Mouse (Mus musculus): ENCODE data around the gene Rassf5.
"Not testable (repeated sequence)": the region's sequence is repeated elsewhere in the genome, so short reads cannot be mapped to it uniquely, and the experiment has no call there.

Gene Rassf5

DNA sequence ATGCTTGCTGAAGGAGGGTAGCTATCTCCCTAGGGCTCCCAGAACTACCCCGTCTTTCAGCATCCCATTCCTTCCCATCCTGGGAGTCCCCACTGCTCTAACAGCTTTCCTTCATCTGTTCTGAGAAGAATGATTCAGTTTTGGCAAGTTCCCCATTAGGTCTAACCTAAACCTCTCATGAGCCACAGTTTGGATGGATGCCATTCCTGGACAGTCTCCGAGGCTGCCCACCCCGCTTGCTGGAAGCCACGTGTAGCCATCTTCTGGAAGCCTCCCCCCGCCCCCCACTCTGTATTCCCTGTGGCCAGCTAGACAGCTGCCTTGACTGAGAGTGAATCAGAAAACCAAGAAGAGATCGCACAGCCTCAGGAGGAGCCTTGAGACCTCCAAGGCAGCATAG lies 12.2 kb upstream of the Rassf5 start:
- DNase-seq (ENCODE audit: low spot score) = no peak

DNA sequence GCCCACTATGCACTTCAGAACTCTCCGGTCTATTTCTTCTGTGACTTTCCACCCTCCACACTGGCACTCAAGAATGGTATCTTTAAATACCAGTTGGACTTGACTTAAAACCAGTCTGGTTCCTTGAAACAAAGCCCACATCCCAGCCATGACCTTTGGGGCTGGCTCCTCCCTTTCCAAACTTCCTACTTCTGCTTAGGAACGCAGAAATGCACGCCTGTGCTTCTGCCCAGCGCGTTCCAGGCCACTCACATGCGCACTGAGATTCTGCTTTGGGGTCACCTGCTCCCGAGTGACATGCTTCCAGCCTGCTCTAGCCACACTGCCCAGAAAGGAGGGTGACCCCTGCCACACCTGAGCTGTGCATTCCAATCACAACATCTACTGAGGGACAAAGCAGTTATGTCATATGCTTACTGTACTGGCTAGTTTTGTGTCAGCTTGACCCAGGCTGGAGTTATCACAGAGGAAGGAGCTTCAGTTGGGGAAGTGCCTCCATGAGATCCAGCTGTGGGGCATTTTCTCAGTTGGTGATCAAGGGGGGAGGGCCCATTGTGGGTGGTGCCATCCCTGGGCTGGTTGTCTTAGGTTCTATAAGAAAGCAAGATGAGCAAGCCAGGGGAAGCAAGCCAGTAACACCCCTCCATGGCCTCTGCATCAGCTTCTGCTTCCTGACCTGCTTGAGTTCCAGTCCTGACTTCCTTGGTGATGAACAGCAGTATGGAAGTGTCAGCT lies 7.6 kb upstream of the Rassf5 start:
- not testable (repeated sequence) for DNase-seq (ENCODE audit: low spot score)

DNA sequence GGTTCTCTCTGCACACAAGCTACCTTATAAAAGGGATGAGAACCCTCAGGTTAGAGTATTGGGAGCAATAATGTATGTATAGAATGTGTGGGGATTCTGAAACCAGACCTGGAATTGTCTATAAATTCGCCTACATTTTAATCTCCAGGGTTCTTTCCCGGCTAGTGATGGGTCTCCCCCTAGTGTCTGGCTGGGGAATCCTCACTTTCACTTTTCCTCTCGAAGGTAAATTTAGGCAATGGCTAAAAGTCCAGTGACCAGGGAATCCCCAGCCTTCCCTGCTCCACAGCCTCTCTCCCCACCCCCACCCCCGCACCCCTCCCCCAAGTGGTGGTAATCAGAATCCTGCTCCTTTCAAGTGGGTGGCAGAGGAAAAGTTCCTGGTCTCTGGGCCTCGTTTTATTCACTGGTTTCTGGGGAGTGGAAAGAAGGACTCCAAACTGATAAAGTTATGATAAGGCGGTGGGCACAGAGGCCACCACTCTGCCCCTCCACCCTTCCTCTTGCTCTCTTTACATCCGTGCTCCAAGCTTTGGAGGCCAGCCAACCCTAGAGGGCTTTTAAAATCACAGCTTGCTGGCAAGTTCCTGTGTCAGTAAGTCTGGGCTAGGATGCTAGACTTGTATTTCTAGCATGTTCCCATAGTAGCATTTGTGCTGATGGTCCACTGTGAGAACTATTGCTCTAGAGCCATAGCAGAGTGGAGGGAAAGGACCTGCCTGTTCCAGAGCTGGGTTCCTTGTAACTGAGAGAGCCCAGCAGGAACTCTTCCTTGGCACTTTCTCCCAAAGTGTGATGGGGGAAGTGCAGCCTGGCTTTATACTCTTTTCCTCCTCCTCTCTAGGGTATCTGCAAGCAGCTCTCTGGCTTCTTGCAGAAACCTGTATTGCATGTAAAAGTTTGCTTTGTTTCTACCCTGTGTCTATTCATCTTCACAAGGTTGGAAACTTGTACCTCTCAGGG lies 1.7 kb upstream of the Rassf5 start:
- no peak for DNase-seq (ENCODE audit: low spot score)

DNA sequence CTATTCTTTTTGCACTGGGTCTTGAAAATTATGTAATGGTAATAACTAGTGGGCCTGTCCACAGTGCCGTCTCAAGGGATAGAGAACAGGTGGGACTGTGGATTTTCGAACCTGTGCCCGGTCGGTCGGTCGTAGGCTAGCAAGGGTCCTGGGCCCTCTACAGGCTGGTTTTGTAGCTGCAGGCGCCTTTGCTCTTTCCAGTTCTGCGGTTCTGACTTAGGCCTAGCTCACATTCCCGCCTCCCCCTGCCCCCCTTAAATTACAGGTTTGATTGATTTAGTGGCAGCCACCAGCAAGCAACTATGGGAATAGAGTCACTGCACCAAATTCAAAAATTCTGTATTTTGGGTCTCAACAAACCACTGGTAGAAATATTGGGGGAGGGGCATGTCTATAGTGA lies 868 bp upstream of the Rassf5 start:
- DNase-seq (ENCODE audit: low spot score) = peak; percentile 12

DNA sequence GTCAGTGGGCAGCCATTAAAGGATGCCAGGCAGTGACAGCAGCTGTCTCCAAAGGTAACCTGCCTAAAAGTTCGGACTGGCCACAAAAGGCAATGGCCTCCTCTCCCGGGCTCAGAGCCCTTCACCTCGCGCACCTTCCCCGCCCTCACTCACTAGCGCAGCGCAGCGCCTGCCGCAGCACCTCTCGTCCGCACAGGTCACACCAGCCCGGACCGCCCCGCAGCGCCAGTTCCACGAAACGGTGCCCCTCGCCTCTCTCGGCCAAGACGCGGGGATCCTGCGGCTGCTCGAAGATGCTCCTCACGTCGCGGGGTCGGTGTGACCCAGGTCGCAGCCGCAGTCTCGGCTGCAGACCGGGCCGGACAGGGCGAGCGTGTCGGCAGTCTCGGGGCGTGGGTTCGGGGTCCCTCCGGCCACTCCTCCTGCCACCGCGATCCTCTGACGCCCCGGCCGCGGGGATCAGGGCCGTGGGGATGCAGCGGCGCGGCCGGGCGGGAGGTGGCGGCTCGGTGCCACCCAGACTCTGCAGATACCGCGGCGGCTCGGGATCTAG lies 446 bp downstream of the Rassf5 start:
- DNase-seq (ENCODE audit: low spot score) = no peak

DNA sequence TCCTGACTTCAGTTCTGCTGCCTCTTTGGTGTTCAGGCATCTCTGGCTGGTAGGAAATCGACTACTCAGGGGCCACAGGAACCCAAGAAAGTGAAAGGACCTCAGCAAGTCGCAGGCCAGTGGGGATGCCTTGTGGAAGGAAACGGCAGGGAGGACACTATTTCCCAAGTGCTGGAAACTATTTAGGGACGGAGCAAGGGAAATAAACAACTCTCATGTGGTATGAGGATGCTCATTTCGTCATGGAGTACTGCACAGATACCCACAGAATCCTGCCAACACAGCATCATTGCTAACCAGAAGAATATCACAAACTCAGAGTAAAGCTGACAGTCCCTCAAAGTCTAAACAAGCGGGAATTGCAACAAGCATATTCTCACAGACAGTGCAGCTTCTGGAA lies 2.1 kb downstream of the Rassf5 start:
- no peak for DNase-seq (ENCODE audit: low spot score)

DNA sequence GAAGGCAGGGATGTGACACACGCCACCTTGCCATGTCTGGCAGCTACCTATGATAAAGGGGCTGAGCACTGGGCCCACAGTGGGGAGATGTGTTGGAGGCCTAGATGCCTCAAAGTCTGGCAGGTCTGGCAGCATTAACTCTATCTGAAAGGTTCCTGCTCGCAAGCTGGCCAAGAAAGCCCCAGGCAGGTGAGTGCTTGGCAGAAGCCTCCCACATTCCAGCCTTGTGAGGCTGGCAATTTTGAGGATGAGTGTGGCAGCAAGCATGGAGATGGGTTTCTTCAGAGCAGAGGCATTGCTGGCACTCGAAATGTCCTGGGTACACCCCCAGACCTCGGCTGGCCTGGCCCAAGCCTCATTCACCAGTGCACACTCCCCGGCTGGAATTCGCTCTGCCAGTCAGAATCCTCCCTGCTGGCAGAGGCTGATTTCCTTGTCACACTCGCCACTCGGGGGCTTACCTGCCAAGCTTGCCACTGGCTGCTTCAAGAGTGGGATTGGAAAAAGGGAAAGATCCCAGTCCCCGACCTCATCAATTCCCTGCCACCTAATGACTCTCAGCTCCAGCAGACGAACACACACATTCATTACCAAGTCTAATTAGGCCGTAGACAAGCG lies 5.4 kb downstream of the Rassf5 start:
- no peak for DNase-seq (ENCODE audit: low spot score)

DNA sequence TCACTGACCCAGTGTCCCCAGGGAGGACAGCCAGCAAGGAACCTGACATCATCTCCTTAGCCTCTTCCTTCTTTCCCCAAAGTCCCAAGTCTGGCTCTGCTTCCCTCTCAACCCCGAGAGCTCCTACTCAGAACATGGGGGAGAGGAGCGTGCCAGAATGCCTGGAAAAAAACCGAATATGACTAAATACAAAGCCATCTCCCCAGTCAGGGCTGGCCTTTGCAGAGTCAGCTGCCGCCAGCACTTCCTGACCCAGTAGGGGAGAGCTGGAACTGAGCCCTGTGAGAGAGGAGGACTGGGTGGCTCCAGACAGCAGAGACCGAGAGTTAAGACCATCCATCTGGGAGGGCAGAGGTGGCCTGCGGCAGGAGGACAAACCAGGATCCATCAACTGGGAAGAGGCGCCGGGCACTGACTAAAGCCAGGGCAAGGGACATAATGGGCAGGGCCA lies 6.1 kb downstream of the Rassf5 start:
- no peak for DNase-seq (ENCODE audit: low spot score)

DNA sequence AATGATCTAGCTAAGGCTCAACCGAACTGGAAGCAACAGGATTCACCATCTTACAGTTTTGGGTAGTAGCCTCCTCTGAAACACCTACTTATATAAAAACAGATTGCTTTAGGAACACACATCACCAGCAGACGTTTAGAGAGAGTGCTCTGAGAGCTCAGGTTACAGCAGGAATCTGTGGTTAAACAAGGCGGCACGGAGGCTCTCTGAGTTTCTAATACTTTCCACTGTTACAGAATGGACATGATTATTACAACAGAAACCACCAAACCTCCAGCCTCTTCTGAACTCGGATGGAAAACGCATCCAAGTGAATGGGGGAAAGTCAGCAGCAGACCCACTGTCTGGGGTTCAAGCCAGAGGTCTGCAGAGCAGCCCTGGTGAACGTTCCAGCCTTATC lies 9.0 kb downstream of the Rassf5 start:
- DNase-seq (ENCODE audit: low spot score) = no peak

DNA sequence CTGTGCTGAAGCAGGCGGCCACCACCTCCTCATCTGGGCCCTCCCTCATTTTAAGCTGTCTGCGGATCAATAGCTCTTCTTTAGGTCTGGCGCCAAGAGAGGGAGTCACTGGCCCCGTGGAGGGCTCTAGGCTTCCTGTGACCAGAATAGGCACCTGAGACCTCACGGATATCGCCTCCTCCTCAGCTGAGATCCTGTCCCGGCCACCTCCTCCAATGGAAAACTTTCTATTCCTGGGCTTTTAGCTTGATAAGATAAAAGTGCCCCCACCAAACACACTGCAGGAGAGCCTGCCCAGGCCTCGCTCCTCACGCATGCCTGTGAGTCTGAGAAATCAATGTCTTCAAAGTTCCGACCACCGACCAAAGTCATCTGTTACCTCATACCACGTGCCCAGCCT lies 11.5 kb downstream of the Rassf5 start:
- no peak for DNase-seq (ENCODE audit: low spot score)

DNA sequence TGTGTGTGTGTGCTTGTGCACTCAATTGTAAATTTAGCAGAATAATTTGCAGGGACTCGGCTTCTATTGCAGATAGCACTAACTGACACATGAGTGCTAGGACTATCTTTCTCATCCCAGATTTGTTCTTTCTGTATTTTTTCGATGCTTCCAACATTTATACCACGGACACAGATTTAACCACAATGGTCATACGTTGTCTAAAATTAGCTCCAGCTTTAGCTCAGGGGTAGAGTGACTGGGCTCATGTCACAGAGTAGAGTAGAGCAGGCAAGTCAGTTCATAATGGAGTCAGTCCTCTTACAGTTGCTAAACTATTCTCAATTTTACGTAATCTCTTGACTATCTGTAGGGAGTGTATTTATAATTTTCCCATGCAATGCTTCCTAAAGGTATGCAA lies 16.4 kb downstream of the Rassf5 start:
- no peak for DNase-seq (ENCODE audit: low spot score)

DNA sequence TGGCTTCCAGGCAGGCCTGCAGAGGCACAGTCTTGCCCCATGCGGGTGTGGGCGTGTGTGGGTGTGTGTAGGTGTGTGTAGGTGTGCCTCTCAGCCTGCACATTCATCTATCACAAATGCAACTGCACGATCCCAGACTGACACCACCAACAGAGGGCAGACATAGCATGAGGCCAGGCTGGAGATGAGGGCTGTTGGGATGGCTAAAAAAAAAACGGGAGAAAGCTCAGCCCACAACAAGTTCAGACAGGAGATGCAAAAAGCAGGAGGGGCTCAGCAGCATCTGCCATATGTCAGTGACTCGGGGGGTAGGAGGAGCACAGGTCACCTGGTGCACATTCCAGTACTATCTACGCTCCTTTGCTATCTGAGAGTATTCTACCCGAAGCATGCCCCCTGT lies 16.8 kb downstream of the Rassf5 start:
- no peak for DNase-seq (ENCODE audit: low spot score)

DNA sequence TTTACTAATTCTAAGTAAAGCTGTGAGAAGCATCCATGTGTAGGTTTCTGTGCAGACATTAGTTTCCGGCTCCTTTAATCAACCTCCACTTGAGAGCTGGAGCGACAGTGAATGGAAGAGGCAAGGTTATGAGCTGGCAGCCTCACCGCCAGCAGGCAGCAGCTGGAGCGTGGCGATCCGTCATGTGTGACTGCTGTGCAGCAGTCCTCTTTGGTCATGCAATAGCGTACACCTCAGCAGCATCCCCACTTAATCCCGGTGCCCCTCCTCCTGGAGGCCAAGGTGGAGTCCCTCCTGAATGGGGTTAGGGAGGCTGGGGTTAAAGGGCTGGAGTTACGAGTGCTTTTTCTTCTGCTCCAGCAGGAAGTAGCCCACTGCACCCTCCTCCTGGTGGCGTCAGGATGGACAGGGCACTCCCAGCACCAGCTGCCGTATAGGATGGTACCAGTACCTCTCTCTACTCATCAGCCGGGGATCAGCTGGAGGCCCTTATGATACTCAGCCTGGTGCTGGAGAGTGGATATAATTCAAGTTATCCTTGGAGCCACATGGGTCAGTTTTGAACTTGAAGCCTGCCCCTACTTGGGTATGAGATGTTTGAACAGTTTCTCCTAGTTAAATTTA lies 20.1 kb downstream of the Rassf5 start:
- no peak for DNase-seq (ENCODE audit: low spot score)

DNA sequence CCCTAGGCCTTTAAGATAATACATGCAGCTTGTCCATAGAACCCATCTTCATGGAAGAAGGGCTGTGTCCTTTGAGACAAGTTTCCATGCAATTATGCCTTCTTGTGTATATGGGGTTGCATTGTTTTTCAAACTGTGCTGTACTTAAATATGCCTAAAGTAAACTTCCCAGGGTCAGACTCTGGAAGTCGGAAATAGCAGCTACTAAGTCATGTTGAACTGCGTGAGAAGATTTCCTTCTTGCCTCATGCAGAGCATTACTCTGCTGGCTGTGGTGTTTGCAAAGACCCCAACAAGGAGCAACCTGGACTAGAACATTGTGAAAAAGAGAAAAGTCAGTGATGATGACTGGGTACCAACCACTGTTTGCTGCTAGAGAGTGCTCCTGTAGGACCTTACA lies 21.7 kb downstream of the Rassf5 start:
- DNase-seq (ENCODE audit: low spot score) = no peak

DNA sequence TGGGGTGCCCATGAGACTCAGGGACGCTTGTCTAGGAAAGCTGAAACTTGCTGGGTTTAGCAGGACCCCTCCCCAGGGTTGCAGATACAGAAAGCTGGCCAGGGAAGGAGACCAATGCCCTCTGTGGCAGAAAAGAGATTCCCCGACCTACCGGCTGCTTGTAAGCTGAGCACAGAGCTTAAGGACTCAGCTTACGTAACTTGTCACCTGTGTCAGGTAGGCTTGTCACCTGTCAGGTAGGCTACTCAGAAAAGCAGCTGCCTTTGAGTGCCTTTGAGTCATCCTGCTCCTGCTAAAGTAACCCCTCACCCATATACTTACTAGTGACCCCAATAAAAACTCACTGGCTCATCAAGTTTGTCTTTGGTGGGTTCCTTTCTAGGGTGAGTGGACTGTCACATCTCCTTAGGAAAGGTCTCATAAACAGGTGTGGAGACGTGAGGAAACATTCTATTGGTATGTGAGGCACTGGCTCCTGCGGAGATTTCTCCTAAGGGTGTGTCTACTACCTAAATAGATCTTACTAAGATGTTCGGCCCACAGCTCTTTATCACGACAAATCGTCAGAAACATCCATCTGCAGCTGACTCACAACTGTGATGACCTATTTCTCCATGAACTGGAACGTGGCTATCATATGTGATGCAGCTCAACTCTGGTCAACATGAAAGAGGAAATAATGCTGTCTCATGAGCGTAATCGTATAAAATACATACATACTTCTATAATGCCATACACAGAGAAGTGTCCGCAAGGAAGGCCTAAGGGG lies 23.1 kb downstream of the Rassf5 start:
- DNase-seq (ENCODE audit: low spot score) = no peak

DNA sequence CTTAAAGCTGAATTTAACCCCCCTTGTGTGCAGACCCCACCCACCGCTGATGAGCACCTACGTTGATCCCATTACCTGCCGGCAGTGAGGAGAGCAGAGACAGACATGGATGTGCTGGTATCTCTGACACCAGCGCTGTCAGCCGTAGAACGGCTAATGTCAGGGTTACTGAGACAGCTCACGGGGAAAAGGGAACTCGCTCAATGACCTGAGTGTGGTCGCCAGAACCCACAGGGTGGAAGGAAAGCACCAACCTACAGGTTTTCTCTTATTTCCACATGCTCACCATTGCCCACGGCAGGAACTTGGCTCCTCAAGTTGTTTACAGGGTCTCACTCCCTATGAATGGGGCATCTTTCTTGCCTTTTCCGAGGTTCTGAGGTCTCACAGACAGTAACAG lies 26.1 kb downstream of the Rassf5 start:
- DNase-seq (ENCODE audit: low spot score) = no peak

DNA sequence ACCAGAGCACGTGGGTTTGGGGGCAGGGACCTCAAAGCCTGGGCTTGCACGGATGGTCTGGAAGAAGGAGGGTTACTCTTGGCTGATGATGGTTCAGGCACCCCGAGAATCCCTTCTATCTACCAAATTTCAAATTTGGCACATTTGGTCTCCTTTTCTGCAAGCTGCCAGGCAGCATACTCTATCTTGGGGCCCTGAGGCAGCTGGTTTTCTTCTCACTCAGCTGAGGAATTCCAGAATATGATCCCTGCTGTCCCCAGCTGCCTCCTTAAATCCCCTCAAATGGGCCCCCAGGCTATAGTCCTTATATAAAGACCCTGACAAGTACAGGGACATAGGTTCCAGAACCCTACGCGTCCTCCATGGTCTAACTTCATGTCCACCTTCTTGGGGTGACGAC lies 31.7 kb downstream of the Rassf5 start:
- no peak for DNase-seq (ENCODE audit: low spot score)

DNA sequence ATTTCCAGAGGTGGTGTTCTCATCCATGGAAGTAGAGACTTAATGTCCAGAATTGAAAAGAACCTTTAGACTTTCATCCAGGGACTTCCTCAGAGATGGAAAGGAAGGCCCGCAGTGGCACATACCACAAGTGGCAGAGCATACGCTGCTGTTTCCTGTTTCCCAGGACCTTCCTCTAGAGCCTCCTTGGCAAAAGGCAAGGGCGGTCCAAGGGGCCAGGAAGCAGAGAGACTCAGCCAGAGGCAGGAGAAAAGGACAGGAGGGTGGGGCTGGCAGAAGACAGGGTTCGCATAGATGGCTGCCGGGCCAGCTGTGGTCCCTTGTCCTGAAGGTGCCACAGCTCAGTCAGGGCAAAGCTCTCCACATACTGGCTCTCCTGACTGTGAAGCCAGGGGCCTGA lies 32.1 kb downstream of the Rassf5 start:
- DNase-seq (ENCODE audit: low spot score) = no peak

DNA sequence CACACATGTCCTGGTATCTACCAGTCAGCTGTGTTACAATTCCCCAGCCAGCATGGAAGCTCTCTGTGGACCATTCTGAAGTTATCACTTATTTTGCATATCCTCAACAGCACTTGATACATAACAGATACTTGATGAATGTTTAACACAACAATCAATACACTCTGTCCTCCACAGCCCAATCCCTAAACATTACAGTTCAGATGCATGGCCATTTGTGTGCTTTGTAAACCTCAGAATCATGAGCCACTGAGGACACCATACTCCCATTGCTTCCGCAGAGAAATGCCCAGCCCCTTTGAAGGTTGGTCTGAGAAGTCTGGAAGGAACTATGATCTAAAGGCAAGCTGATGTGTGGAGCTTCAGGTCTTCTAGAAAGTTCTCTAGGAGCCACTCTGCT lies 33.4 kb downstream of the Rassf5 start:
- DNase-seq (ENCODE audit: low spot score) = no peak

DNA sequence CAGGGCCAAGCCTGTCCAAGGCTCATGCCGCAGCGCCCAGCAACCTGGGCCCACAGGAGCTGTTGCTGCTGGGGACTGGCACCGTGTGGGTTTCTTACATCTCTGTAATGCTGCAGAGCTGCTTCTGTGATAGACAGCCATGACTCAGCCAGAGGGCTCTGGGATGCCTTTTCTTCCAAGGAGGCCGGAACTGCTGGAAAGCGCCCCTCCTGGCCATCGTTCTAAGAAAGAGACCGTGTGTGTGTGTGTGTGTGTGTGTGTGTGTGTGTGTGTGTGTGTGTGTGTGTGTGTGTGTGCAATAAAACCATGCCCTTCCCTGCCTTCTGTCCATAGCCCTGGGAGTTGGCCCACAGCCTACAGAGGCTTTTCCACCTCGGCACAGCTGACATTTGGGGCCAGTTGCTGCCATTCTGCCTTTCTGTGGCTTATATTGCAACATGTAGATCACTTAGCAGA lies 35.1 kb downstream of the Rassf5 start:
- no peak for DNase-seq (ENCODE audit: low spot score)

DNA sequence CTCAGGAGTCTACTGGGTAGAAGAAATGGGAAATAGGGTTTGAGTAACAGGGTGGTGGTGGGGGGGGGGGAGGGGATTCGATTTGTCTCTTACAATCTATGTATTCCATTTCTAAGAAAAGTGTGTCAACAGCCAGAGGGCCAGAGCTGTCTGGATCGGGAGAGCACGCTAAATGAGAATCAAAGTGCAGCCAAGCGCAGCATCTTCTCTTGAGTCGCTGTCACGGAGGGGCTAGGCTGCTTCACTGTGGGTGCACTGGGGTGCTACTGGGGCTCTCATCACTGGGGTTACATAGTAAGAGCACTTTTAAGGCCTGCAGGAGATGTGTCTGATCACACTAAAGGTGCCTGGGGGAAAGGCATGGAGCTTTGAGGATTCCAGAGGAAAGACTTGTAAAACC lies 36.3 kb downstream of the Rassf5 start:
- DNase-seq (ENCODE audit: low spot score) = no peak
